Mouse (Mus musculus): ENCODE measurements around the gene Svep1. TPM values are rescaled to one million over a fixed set of nuclear protein-coding genes. Genes with fewer than 3 reads are reported as not detected.

Gene Svep1
- polyA plus RNA-seq, 1 experiment from 2014 or later = 0.92 TPM

DNA sequence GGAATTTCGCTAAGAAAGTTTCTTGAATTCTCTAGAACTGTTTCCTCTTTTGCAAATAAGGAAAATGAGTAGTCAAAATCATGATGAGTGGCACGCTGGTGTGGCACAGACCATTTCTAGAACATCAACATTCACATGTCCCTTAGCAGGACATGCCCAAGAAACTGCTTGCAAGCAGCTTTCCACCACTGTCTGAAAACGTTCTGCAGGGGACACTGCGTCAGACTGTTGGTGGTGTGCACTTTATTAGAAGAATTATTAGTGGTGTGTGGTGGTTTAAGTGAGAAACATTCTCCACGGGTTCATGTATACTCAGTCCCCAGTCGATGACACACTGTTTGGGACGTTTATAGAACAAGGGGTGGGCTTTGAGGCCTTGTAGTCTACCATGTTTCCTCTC, 40.9 kb downstream of the Svep1 start:
- Histone ChIP-seq H3K4me3 (replicated peaks; ENCODE audit: low read depth, low read length) (no peak overlapping the region), H3K27me3 (ENCODE audit: control insufficient read depth, insufficient read depth, low read length) (no peaks in the 10 kb centered on the region), H3K4me1 (ENCODE audit: control insufficient read depth, insufficient read depth, low read length) (no peaks in the 10 kb centered on the region), H3K36me3 (ENCODE audit: control insufficient read depth, insufficient read depth, low read length) (no peaks in the 10 kb centered on the region), H3K4me2 (ENCODE audit: low read length) (no peak overlapping the region), H3K9me3 (ENCODE audit: control insufficient read depth, low read length) (no peaks in the 10 kb centered on the region), H3K9ac (replicated peaks; ENCODE audit: low read length) (no peak overlapping the region), H3K27ac (replicated peaks; ENCODE audit: low read depth, low read length) (no peak overlapping the region)
- WGBS = 81% methylated on average over 7 of the region's 7 CpGs
- ATAC-seq (ENCODE audit: low FRiP score, low TSS enrichment) (no peak), DNase-seq (no peak)

- DNase-seq = no peak
- Histone ChIP-seq H3K27me3 (ENCODE audit: control insufficient read depth, insufficient read depth, low read length) (no peaks in the 10 kb centered on the region), H3K27ac (replicated peaks; ENCODE audit: low read depth, low read length) (no peak overlapping the region), H3K4me3 (replicated peaks; ENCODE audit: low read depth, low read length) (no peak overlapping the region), H3K4me2 (ENCODE audit: low read length) (no peak overlapping the region), H3K4me1 (ENCODE audit: control insufficient read depth, insufficient read depth, low read length) (no peaks in the 10 kb centered on the region), H3K36me3 (ENCODE audit: control insufficient read depth, insufficient read depth, low read length) (no peaks in the 10 kb centered on the region), H3K9me3 (ENCODE audit: control insufficient read depth, low read length) (no peaks in the 10 kb centered on the region), H3K9ac (replicated peaks; ENCODE audit: low read length) (no peak overlapping the region)
- 94% methylated on average over 2 of the region's 2 CpGs for WGBS
- ATAC-seq (ENCODE audit: low FRiP score, low TSS enrichment) = no peak
Measured at GRCm38 (mm10) chr4:58161901-58162300, 44.8 kb downstream of the Svep1 start.

GRCm38 (mm10) chr4:58159564-58159963, 47.1 kb downstream of the Svep1 start:
- no peak overlapping the region for H3K9ac ChIP-seq (replicated peaks; ENCODE audit: low read length)
- no peak overlapping the region for H3K4me2 ChIP-seq (ENCODE audit: low read length)
- no peaks in the 10 kb centered on the region for H3K27me3 ChIP-seq (ENCODE audit: control insufficient read depth, insufficient read depth, low read length)
- no peak overlapping the region for H3K4me3 ChIP-seq (replicated peaks; ENCODE audit: low read depth, low read length)
- H3K27ac ChIP-seq (replicated peaks; ENCODE audit: low read depth, low read length) = no peak overlapping the region
- WGBS = 48% methylated on average over 1 of the region's 1 CpGs
- no peaks in the 10 kb centered on the region for H3K36me3 ChIP-seq (ENCODE audit: control insufficient read depth, insufficient read depth, low read length)
- H3K4me1 ChIP-seq (ENCODE audit: control insufficient read depth, insufficient read depth, low read length) = no peaks in the 10 kb centered on the region
- DNase-seq (no peak), ATAC-seq (ENCODE audit: low FRiP score, low TSS enrichment) (peak; percentile 37; the same call in 1 of the 2 replicates)
- H3K9me3 ChIP-seq (ENCODE audit: control insufficient read depth, low read length) = no peaks in the 10 kb centered on the region

GRCm38 (mm10) chr4:58150301-58150700, 56.4 kb downstream of the Svep1 start:
- Histone ChIP-seq H3K4me1 (ENCODE audit: control insufficient read depth, insufficient read depth, low read length) (no peaks in the 10 kb centered on the region), H3K4me3 (replicated peaks; ENCODE audit: low read depth, low read length) (no peak overlapping the region), H3K36me3 (ENCODE audit: control insufficient read depth, insufficient read depth, low read length) (no peaks in the 10 kb centered on the region), H3K9ac (replicated peaks; ENCODE audit: low read length) (no peak overlapping the region), H3K27me3 (ENCODE audit: control insufficient read depth, insufficient read depth, low read length) (no peaks in the 10 kb centered on the region), H3K4me2 (ENCODE audit: low read length) (no peak overlapping the region), H3K9me3 (ENCODE audit: control insufficient read depth, low read length) (no peaks in the 10 kb centered on the region), H3K27ac (replicated peaks; ENCODE audit: low read depth, low read length) (no peak overlapping the region)
- DNase-seq (no peak), ATAC-seq (ENCODE audit: low FRiP score, low TSS enrichment) (no peak)
- 85% methylated on average over 3 of the region's 3 CpGs for WGBS

GRCm38 (mm10) chr4:58149186-58149585, 57.5 kb downstream of the Svep1 start:
- Histone ChIP-seq H3K9me3 (ENCODE audit: control insufficient read depth, low read length) (no peaks in the 10 kb centered on the region), H3K27ac (replicated peaks; ENCODE audit: low read depth, low read length) (no peak overlapping the region), H3K9ac (replicated peaks; ENCODE audit: low read length) (no peak overlapping the region), H3K27me3 (ENCODE audit: control insufficient read depth, insufficient read depth, low read length) (no peaks in the 10 kb centered on the region), H3K4me3 (replicated peaks; ENCODE audit: low read depth, low read length) (no peak overlapping the region), H3K4me1 (ENCODE audit: control insufficient read depth, insufficient read depth, low read length) (no peaks in the 10 kb centered on the region), H3K36me3 (ENCODE audit: control insufficient read depth, insufficient read depth, low read length) (no peaks in the 10 kb centered on the region), H3K4me2 (ENCODE audit: low read length) (no peak overlapping the region)
- 55% methylated on average over 1 of the region's 1 CpGs for WGBS
- ATAC-seq (ENCODE audit: low FRiP score, low TSS enrichment) (no peak), DNase-seq (no peak)

DNA sequence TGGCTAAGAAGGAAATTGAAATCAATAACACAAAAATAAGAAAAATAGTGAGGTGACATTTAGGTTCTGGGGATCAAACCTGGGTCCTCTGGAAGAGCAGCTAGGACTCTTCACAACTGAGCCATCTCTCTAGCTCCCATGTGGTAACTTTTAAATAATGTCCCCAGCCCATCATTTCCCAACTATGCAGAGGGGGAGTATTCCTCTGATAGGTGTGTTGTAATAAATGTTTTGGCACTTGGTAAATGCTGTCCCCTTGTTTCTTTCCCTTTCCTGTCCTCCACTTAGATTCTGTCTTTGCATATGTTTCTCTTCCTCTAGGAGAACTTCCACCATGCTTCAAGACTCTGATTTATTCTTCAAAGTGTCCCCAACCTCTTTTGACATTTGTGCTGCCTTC, 58.1 kb downstream of the Svep1 start:
- no peak overlapping the region for H3K27ac ChIP-seq (replicated peaks; ENCODE audit: low read depth, low read length)
- DNase-seq (no peak), ATAC-seq (ENCODE audit: low FRiP score, low TSS enrichment) (no peak)
- H3K27me3 ChIP-seq (ENCODE audit: control insufficient read depth, insufficient read depth, low read length) = no peaks in the 10 kb centered on the region
- H3K4me1 ChIP-seq (ENCODE audit: control insufficient read depth, insufficient read depth, low read length) = no peaks in the 10 kb centered on the region
- H3K9me3 ChIP-seq (ENCODE audit: control insufficient read depth, low read length) = no peaks in the 10 kb centered on the region
- no peak overlapping the region for H3K4me3 ChIP-seq (replicated peaks; ENCODE audit: low read depth, low read length)
- H3K36me3 ChIP-seq (ENCODE audit: control insufficient read depth, insufficient read depth, low read length) = no peaks in the 10 kb centered on the region
- no peak overlapping the region for H3K9ac ChIP-seq (replicated peaks; ENCODE audit: low read length)
- no peak overlapping the region for H3K4me2 ChIP-seq (ENCODE audit: low read length)

DNA sequence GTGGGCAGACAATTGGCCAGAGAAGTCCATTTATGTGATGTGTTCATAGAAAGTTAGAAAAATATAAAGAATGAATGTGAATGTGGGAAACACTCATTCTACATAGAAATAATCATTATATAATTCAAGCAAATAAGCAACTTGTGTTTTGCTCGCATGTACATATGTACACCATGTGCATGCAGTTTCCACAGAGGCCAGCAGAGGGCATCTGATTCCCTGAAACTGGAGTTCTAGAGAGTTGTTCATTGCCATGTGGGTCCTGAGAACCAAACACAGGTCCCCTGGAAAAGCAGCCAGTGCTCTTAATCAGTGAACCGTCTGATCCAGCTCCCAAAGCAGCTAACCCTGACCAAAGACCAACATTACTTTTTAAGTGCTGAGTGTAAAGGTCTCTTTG, 60.0 kb downstream of the Svep1 start:
- no peak for ATAC-seq (ENCODE audit: low FRiP score, low TSS enrichment)
- Histone ChIP-seq H3K9ac (replicated peaks; ENCODE audit: low read length) (no peak overlapping the region), H3K4me1 (ENCODE audit: control insufficient read depth, insufficient read depth, low read length) (no peaks in the 10 kb centered on the region), H3K4me2 (ENCODE audit: low read length) (no peak overlapping the region), H3K27me3 (ENCODE audit: control insufficient read depth, insufficient read depth, low read length) (no peaks in the 10 kb centered on the region), H3K36me3 (ENCODE audit: control insufficient read depth, insufficient read depth, low read length) (no peaks in the 10 kb centered on the region), H3K27ac (replicated peaks; ENCODE audit: low read depth, low read length) (no peak overlapping the region), H3K9me3 (ENCODE audit: control insufficient read depth, low read length) (no peaks in the 10 kb centered on the region), H3K4me3 (replicated peaks; ENCODE audit: low read depth, low read length) (no peak overlapping the region)
- no peak for DNase-seq
- 94% methylated on average over 2 of the region's 2 CpGs for WGBS

- Histone ChIP-seq H3K36me3 (ENCODE audit: control insufficient read depth, insufficient read depth, low read length) (no peaks in the 10 kb centered on the region), H3K27ac (replicated peaks; ENCODE audit: low read depth, low read length) (no peak overlapping the region), H3K4me3 (replicated peaks; ENCODE audit: low read depth, low read length) (no peak overlapping the region), H3K27me3 (ENCODE audit: control insufficient read depth, insufficient read depth, low read length) (no peaks in the 10 kb centered on the region), H3K9me3 (ENCODE audit: control insufficient read depth, low read length) (no peaks in the 10 kb centered on the region), H3K9ac (replicated peaks; ENCODE audit: low read length) (no peak overlapping the region), H3K4me1 (ENCODE audit: control insufficient read depth, insufficient read depth, low read length) (no peaks in the 10 kb centered on the region), H3K4me2 (ENCODE audit: low read length) (no peak overlapping the region)
- 80% methylated on average over 8 of the region's 8 CpGs for WGBS
- ATAC-seq (ENCODE audit: low FRiP score, low TSS enrichment) (no peak), DNase-seq (no peak)
Measured at GRCm38 (mm10) chr4:58139764-58140556, 66.7 kb downstream of the Svep1 start.

DNA sequence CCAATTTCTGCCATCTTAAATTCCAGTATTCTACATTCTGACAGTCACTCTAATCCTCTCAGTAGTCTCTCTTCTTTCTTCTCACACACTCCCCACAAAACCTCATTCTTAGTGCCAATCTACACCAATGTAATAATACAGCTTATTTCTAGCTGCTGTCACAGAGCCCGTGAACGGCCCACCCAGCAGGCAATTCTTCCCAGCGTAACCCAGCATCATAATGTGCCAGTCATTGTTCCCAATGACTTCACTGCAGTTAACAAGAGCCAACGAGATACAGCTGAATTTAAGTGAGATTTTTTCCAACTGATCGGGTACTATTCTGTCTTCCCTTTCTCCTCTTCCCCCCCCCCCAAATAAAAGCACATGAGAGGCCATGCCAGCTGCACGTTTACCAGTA, 67.4 kb downstream of the Svep1 start:
- H3K36me3 ChIP-seq (ENCODE audit: control insufficient read depth, insufficient read depth, low read length) = no peaks in the 10 kb centered on the region
- H3K9ac ChIP-seq (replicated peaks; ENCODE audit: low read length) = no peak overlapping the region
- ATAC-seq (ENCODE audit: low FRiP score, low TSS enrichment) (no peak), DNase-seq (no peak)
- H3K9me3 ChIP-seq (ENCODE audit: control insufficient read depth, low read length) = no peaks in the 10 kb centered on the region
- no peak overlapping the region for H3K4me2 ChIP-seq (ENCODE audit: low read length)
- H3K4me1 ChIP-seq (ENCODE audit: control insufficient read depth, insufficient read depth, low read length) = no peaks in the 10 kb centered on the region
- H3K27me3 ChIP-seq (ENCODE audit: control insufficient read depth, insufficient read depth, low read length) = no peaks in the 10 kb centered on the region
- H3K4me3 ChIP-seq (replicated peaks; ENCODE audit: low read depth, low read length) = no peak overlapping the region
- H3K27ac ChIP-seq (replicated peaks; ENCODE audit: low read depth, low read length) = no peak overlapping the region
- WGBS = 51% methylated on average over 6 of the region's 6 CpGs
